Mouse (Mus musculus) spleen, adult 2 months (tissue): ENCODE data around the gene Stk11.

Source experiments
- CTCF ChIP-seq: fragments of 200-500 bp; IDR thresholded peaks from 2 replicates; pipeline ENCODE4 v1.5.1; 2011; ENCODE audit warnings: mild to moderate bottlenecking, inconsistent platforms; ENCODE audit not compliant: insufficient read depth, insufficient read length, insufficient replicate concordance; ENCODE audit errors: extremely low read depth
- POLR2A ChIP-seq: fragments of 200-500 bp; IDR thresholded peaks from 2 replicates; pipeline ENCODE4 v1.6.1; 2011; ENCODE audit warnings: low read depth, low read length, inconsistent platforms

DNA sequence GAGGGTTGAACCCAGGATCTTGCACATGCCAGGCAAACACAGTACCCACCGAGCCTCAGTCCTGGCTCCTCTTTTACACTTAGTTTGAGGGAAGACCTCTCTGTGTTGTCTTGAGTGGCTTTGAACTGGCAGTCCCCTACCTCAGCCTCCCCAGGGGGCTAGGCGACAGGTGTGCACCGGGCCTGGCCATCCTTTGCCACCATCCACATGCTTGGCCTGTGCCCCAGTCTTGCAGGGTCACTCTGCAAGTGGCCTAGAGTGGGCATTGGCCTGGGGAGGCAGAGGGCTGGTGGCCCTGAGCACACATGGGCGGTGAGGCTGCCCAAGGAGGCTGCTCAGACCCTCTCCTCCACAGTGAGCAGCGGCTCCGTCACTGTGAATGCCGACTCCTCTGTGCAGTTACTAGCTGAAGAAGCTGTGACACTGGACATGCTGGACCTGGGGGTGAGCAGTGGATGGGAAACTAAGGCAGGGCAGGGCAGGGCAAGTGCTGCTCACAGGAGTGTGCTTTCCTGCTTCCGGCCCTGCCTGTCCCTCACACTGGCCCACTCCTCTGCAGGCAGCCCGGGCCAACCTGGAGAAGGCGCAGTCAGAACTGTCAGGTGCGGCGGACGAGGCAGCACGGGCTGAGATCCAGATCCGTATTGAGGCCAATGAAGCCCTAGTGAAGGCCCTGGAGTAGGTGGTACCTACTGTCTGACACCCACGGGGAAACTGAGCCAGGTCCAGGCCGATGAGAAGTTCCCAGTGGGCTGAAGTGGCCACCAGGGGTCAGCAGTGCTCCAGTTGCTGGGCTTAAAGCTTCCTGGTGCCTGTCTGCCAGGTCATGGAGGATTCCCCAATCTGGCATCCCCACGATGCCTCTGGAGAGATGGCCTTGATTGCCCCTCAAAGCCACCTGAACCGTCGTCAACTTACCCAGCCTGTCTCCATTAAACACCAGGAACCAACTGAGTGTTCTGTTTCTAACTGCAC lies 29.5 kb downstream of the Stk11 start:
- peak; percentile 88 for TF ChIP-seq CTCF
- TF ChIP-seq POLR2A: no peak
